Mouse (Mus musculus) adrenal gland, postnatal 10 days (tissue): ENCODE results near the gene Foxj2. TPM values are rescaled to one million over a fixed set of nuclear protein-coding genes. Genes with fewer than 3 reads are reported as not detected.

Experiments used
- DNase-seq: peaks from one replicate; pipeline ENCODE4 v3.0.0; 2021; ENCODE audit warnings: mixed read lengths
- long read RNA-seq, 2 experiments: library from polyadenylated mRNA; stranded (forward); transcript quantifications; one replicate each; pipeline ENCODE4 v2.0.0; 2021
- total RNA-seq, 2 experiments: library from RNA; stranded (reverse); gene quantifications; 2 replicates each; pipeline ENCODE4 v1.2.3; 2021

Foxj2 gene
- total RNA-seq: 10 to 100 TPM; 16.7 to 18.5 TPM
- long read RNA-seq, experiment 1, partial matches to known transcripts: 11 of 11 reads
- long read RNA-seq, experiment 1, other reads (novel, unspliced or antisense): 0 of 11 reads
- long read RNA-seq, experiment 2, full-length matches to known transcripts: 6 of 15 reads
- long read RNA-seq, experiment 2, partial matches to known transcripts: 8 of 15 reads
- long read RNA-seq, experiment 2, other reads (novel, unspliced or antisense): 1 of 15 reads

- DNase-seq: peak; percentile 88
Observed at GRCm38 (mm10) chr6:122819306-122820070, at the start of gene Foxj2. TSS of gene Foxj2 (plus strand) at chr6:122819914.

- no peak for DNase-seq
Observed at GRCm38 (mm10) chr6:122770760-122771315, 48.9 kb upstream of the Foxj2 start.

GRCm38 (mm10) chr6:122772701-122773100 lies 47.0 kb upstream of the Foxj2 start:
- DNase-seq: no peak

GRCm38 (mm10) chr6:122774345-122774744 lies 45.4 kb upstream of the Foxj2 start:
- DNase-seq: no peak

- no peak for DNase-seq
Observed at GRCm38 (mm10) chr6:122776040-122776439, 43.7 kb upstream of the Foxj2 start.

GRCm38 (mm10) chr6:122779916-122780315 lies 39.8 kb upstream of the Foxj2 start:
- no peak for DNase-seq

GRCm38 (mm10) chr6:122781167-122781566 lies 38.5 kb upstream of the Foxj2 start:
- DNase-seq: no peak

- DNase-seq: no peak
Observed at GRCm38 (mm10) chr6:122782164-122782563, 37.5 kb upstream of the Foxj2 start.

GRCm38 (mm10) chr6:122784866-122785265 lies 34.8 kb upstream of the Foxj2 start:
- no peak for DNase-seq

- peak; percentile 66 for DNase-seq
Observed at GRCm38 (mm10) chr6:122786275-122786674, 33.4 kb upstream of the Foxj2 start.

- peak; percentile 35 for DNase-seq
Observed at GRCm38 (mm10) chr6:122795254-122795935, 24.3 kb upstream of the Foxj2 start.

- no peak for DNase-seq
Observed at GRCm38 (mm10) chr6:122800640-122801300, 18.9 kb upstream of the Foxj2 start.

GRCm38 (mm10) chr6:122801301-122801800 lies 18.4 kb upstream of the Foxj2 start, which contains the start of gene Slc2a3:
TSS of gene Slc2a3 (minus strand) at chr6:122801640.
- peak; percentile 63 for DNase-seq

- DNase-seq: peak; percentile 45
Observed at GRCm38 (mm10) chr6:122801801-122802514, 17.8 kb upstream of the Foxj2 start.

- peak; percentile 91 for DNase-seq
Observed at GRCm38 (mm10) chr6:122804418-122804817, 15.3 kb upstream of the Foxj2 start.

GRCm38 (mm10) chr6:122810022-122810614 lies 9.6 kb upstream of the Foxj2 start:
- peak; percentile 45 for DNase-seq

- DNase-seq: peak; percentile 98
Observed at GRCm38 (mm10) chr6:122810615-122811279, 9.0 kb upstream of the Foxj2 start.

- peak; percentile 96 for DNase-seq
Observed at GRCm38 (mm10) chr6:122811280-122811652, 8.4 kb upstream of the Foxj2 start.

- peak; percentile 50 for DNase-seq
Observed at GRCm38 (mm10) chr6:122811771-122812600, 7.7 kb upstream of the Foxj2 start.
